Mouse (Mus musculus) urinary bladder, adult 2 months (tissue): ENCODE measurements around the gene Eif2ak2. TPM values are rescaled to one million over a fixed set of nuclear protein-coding genes. Genes with fewer than 3 reads are reported as not detected.

Experiments used
- DNase-seq: peaks from one replicate; pipeline ENCODE4 v3.0.0; 2022; ENCODE audit warnings: low spot score
- polyA plus RNA-seq: library from polyadenylated mRNA; depleted of rRNA; stranded (reverse); fragments of >200 nt; gene quantifications from 2 replicates; pipeline ENCODE4 v1.2.3, GENCODE M21; 2012; rRNA removed

The Eif2ak2 gene
- polyA plus RNA-seq, 1 experiment, result 7.9 TPM

DNA sequence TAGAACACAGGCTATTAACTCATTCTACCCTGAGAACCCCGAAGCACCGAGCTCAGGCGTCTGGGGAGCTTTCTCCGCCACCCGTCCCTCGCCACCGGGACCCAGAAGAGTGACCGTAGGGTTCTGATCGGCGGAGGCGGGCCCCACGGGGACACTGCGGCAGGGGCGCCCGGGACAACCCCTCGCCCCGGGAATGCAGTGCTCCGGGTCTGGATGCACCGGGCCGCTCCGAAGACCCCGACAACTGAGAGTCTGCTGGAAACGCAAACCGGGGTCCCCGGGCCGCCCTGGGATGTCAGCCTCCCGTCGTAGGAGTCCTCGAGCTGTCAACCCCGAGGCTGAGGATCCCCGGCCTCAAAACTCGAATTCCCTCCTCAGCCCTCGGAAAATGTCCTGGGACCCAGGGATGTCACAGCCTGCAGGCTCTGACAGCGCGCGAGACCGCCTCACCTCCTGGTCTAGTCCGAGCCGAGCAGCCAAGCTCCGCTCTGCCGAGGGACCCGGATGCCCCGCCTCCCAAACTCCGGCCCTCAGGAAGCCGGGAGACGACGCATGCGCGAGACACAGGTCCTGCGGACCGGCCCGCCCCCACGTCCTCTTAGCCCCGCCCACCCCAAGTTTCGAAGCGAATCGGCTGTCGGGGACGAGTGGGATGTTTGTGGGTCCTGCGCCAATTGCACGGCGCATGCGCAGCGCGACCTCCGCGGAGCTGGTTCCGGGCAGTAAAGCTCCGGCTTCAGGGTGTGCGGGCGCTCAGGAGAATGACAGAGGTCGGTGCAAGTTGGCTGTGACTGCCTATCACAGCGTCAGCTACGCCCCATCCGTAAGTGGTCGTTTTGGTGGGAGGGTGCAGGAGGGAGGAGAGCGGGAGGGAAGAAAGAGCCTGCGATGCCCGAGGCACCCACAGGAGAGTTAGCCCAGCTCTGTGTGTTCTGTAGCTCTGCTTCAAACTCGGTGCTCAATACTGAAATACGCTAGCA is 47.2 kb downstream of the Eif2ak2 start, which contains the start of the genes Heatr5b and Gpatch11:
TSS of gene Heatr5b (minus strand) at position 509 of the 980 bp plus-strand sequence.
TSS of gene Gpatch11 (plus strand) at position 712 of the 980 bp plus-strand sequence.
- DNase-seq, result peak; percentile 95

GRCm38 (mm10) chr17:78824346-78824745 is 58.0 kb downstream of the Eif2ak2 start:
- DNase-seq, result no peak

- no peak for DNase-seq
Measured at GRCm38 (mm10) chr17:78809582-78809981, 72.8 kb downstream of the Eif2ak2 start.

GRCm38 (mm10) chr17:78809019-78809418 is 73.4 kb downstream of the Eif2ak2 start:
- DNase-seq, result no peak

Other genes with a start within 250 kb of the Eif2ak2 start
- gene Strn, start 145.4 kb downstream of the Eif2ak2 start, polyA plus RNA-seq, result 9.3 and 9.8 TPM in 2 replicates
- gene Heatr5b, start 47.2 kb downstream of the Eif2ak2 start, polyA plus RNA-seq, result 17.5 and 19.9 TPM in 2 replicates
- gene Gpatch11, start 47.0 kb downstream of the Eif2ak2 start, polyA plus RNA-seq, result 25.2 and 27.0 TPM in 2 replicates
- not detected in 2 replicates for gene Sult6b1, start 24.4 kb upstream of the Eif2ak2 start, polyA plus RNA-seq
- gene Cebpzos, start 33.9 kb upstream of the Eif2ak2 start, polyA plus RNA-seq, result 30.3 and 37.0 TPM in 2 replicates
- gene Cebpz, start 54.5 kb upstream of the Eif2ak2 start, polyA plus RNA-seq, result 15.1 and 19.2 TPM in 2 replicates
- 28.1 and 29.5 TPM in 2 replicates for gene Ndufaf7, start 54.6 kb upstream of the Eif2ak2 start, polyA plus RNA-seq
- 26.9 and 31.2 TPM in 2 replicates for gene Prkd3, start 138.2 kb upstream of the Eif2ak2 start, polyA plus RNA-seq
- 21.6 and 25.3 TPM in 2 replicates for gene Qpct, start 169.3 kb upstream of the Eif2ak2 start, polyA plus RNA-seq